Mouse (Mus musculus) heart, embryonic 12.5 days (tissue): ENCODE measurements around the gene Lpin2. TPM values are rescaled to one million over a fixed set of nuclear protein-coding genes. Genes with fewer than 3 reads are reported as not detected.

Source experiments
- ATAC-seq: fragments of 200-750 bp; cut with Nextera tagmentation; 2 replicates; pipeline ENCODE4 v1.8.0; 2017; ENCODE audit warnings: moderate TSS enrichment, moderate library complexity; ENCODE audit not compliant: insufficient number of reproducible peaks, low FRiP score
- H3K27ac ChIP-seq: fragments of 300-500 bp; sonication (generic); 2 replicates; pipeline ENCODE4 v1.5.1; 2016; ENCODE audit warnings: mild to moderate bottlenecking, moderate library complexity; ENCODE audit not compliant: poor library complexity, severe bottlenecking
- H3K27me3 ChIP-seq: fragments of 300-500 bp; sonication (generic); replicated peaks from 2 replicates; pipeline ENCODE4 v1.6.1; 2016; ENCODE audit warnings: mild to moderate bottlenecking, moderate library complexity
- H3K36me3 ChIP-seq: fragments of 300-500 bp; sonication (generic); 2 replicates; pipeline ENCODE4 v1.6.1; 2016; ENCODE audit warnings: mild to moderate bottlenecking, moderate library complexity
- H3K4me1 ChIP-seq: fragments of 300-500 bp; sonication (generic); replicated peaks from 2 replicates; pipeline ENCODE4 v1.6.1; 2016; ENCODE audit warnings: mild to moderate bottlenecking
- H3K4me2 ChIP-seq: fragments of 300-500 bp; sonication (generic); 2 replicates; pipeline ENCODE4 v1.6.1; 2016; ENCODE audit warnings: mild to moderate bottlenecking, moderate library complexity
- H3K4me3 ChIP-seq: fragments of 300-500 bp; sonication (generic); 2 replicates; pipeline ENCODE4 v1.5.1; 2016; ENCODE audit warnings: mild to moderate bottlenecking
- H3K9ac ChIP-seq: fragments of 300-500 bp; sonication (generic); 2 replicates; pipeline ENCODE4 v1.6.1; 2016; ENCODE audit warnings: mild to moderate bottlenecking, moderate library complexity
- H3K9me3 ChIP-seq: fragments of 300-500 bp; sonication (generic); replicated peaks from 2 replicates; pipeline ENCODE4 v1.6.1; 2016; ENCODE audit warnings: mild to moderate bottlenecking, moderate library complexity
- WGBS: fragments of 180-500 bp; shearing (Covaris S2); methylation state at CpG from one replicate; pipeline ENCODE4 v1.1.7; 2016; 5-methylcytosine and 5-hydroxymethylcytosine counted together
- polyA plus RNA-seq: library from polyadenylated mRNA; unstranded; fragments of >200 nt; fragmentation: Nextera tagmentation; extraction: Ambion mirVana; gene quantifications from 2 replicates; pipeline ENCODE4 v1.2.1, GENCODE M21; 2016

Gene Lpin2
- polyA plus RNA-seq, 1 experiment from 2014 or later: 23.8 TPM

- H3K4me2 ChIP-seq: no peak overlapping the region
- no peak overlapping the region for H3K9ac ChIP-seq
- no peaks in the 10 kb centered on the region for H3K36me3 ChIP-seq
- H3K27ac ChIP-seq: no peak overlapping the region
- peaks cover 24% of the 10 kb centered on the region for H3K4me1 ChIP-seq
- ATAC-seq: no peak
- no peaks in the 10 kb centered on the region for H3K9me3 ChIP-seq
- 75% methylated on average over 4 of the region's 4 CpGs for WGBS
- H3K27me3 ChIP-seq: no peaks in the 10 kb centered on the region
- no peak overlapping the region for H3K4me3 ChIP-seq
These were observed 5.0 kb upstream of the Lpin2 start for GRCm38 (mm10) chr17:71177336-71177735.

GRCm38 (mm10) chr17:71177949-71178348, 4.4 kb upstream of the Lpin2 start:
- Histone ChIP-seq H3K4me1 (peaks cover 29% of the 10 kb centered on the region), H3K36me3 (no peaks in the 10 kb centered on the region), H3K9me3 (no peaks in the 10 kb centered on the region), H3K9ac (no peak overlapping the region), H3K4me2 (no peak overlapping the region), H3K4me3 (no peak overlapping the region), H3K27ac (no peak overlapping the region), H3K27me3 (no peaks in the 10 kb centered on the region)
- no peak for ATAC-seq
- WGBS: 45% methylated on average over 2 of the region's 2 CpGs

- 19% methylated on average over 10 of the region's 10 CpGs for WGBS
- 0 out of 2 replicates have a peak overlapping the region, but pooled peaks have one; percentile 0 for H3K27ac ChIP-seq
- H3K4me2 ChIP-seq: peak overlapping the region; percentile 37
- no peak overlapping the region for H3K4me3 ChIP-seq
- H3K27me3 ChIP-seq: no peaks in the 10 kb centered on the region
- H3K9me3 ChIP-seq: no peaks in the 10 kb centered on the region
- H3K4me1 ChIP-seq: peaks cover 29% of the 10 kb centered on the region
- no peaks in the 10 kb centered on the region for H3K36me3 ChIP-seq
- peak overlapping the region; percentile 1; the same call in 1 of the 2 replicates for H3K9ac ChIP-seq
- ATAC-seq: no peak
These were observed 3.7 kb upstream of the Lpin2 start for GRCm38 (mm10) chr17:71178530-71179181.

DNA sequence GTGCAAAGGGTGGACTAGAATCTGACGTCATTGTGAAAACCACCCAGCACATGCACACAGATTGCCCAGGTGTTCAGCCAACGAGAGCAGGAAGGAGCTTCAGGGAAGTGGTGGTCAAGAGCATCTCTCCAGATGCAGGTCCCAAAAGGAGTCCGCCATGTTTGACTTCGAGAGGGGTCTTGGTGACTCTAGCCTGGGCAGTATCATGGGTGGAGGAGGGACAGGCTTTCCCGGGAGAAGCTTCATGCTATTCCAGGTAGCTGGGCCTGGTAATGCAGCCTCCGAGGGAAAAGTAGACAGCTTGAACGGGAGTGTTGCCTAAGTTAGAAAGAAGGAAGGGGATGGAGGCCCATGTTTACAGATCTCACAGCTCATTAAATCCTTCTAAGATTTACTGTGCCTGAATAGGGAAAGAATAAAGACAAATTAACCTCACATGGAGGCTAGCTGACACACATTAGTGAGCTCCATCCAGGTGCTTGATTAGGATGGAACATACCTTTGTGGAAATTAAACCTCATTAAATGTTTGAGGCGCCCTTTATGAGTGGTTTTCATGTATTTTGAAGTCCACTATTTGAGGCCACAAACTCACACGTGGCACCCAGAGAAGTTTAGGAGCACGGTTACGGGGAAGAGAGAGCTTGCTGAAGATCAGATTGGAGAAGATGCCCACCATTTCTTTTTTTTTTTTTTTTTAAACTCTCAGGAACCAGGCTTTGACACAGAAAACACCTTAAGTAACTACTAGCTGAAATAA, 2.6 kb upstream of the Lpin2 start:
- no peak overlapping the region for H3K27ac ChIP-seq
- 81% methylated on average over 11 of the region's 11 CpGs for WGBS
- no peak overlapping the region for H3K9ac ChIP-seq
- H3K4me3 ChIP-seq: no peak overlapping the region
- H3K36me3 ChIP-seq: no peaks in the 10 kb centered on the region
- no peaks in the 10 kb centered on the region for H3K9me3 ChIP-seq
- H3K4me2 ChIP-seq: no peak overlapping the region
- H3K4me1 ChIP-seq: peaks cover 34% of the 10 kb centered on the region
- ATAC-seq: no peak
- no peaks in the 10 kb centered on the region for H3K27me3 ChIP-seq

GRCm38 (mm10) chr17:71180601-71181000, 1.8 kb upstream of the Lpin2 start:
- H3K27me3 ChIP-seq: no peaks in the 10 kb centered on the region
- WGBS: 90% methylated on average over 4 of the region's 4 CpGs

GRCm38 (mm10) chr17:71182871-71183656, 704 bp downstream of the Lpin2 start:
- Histone ChIP-seq H3K9me3 (no peaks in the 10 kb centered on the region), H3K27ac (peak overlapping the region; percentile 95), H3K4me2 (peak overlapping the region; percentile 83), H3K4me3 (peak overlapping the region; percentile 100), H3K27me3 (no peaks in the 10 kb centered on the region), H3K9ac (peak overlapping the region; percentile 99), H3K36me3 (no peaks in the 10 kb centered on the region), H3K4me1 (peaks cover 49% of the 10 kb centered on the region)
- ATAC-seq: peak; percentile 98
- WGBS: under 1% methylated on average over 64 of the region's 71 CpGs

More at GRCm38 (mm10) chr17:71180601-71181000, 1.8 kb upstream of the Lpin2 start:
- Histone ChIP-seq H3K9ac (no peak overlapping the region), H3K4me1 (peaks cover 42% of the 10 kb centered on the region), H3K4me2 (no peak overlapping the region), H3K36me3 (no peaks in the 10 kb centered on the region), H3K27ac (no peak overlapping the region), H3K9me3 (no peaks in the 10 kb centered on the region), H3K4me3 (no peak overlapping the region)
- ATAC-seq: no peak

DNA sequence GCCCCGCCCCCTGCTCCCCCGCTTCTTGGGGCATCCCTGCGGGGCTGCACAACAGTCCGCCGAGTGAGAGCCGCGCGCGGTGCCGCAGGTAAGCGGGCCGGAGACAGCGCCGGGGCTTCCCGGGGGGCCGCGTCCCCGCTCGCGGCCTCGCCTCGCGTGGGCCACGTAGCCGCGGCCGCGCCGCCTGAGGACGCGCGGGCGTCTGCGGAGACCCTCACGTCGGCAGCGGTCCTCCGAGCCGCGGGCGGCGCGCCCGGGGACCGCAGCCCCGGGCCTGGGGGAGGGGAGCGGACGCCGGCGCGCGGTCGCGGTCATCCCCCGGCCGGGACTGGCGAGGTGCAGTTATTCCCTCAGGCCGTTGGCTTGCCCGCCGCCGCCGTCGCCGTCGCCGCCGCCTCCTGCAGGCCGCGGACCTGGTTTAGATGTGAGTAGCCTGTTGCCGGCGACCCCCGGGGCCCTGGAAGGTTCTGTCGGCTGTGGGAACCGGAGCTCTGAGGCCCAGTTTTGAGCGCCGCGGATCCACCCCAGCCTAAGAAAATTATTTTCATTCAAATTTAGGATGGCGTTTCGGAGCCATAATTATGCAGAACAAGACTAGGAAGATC, 1.4 kb downstream of the Lpin2 start:
- no peaks in the 10 kb centered on the region for H3K36me3 ChIP-seq
- no peaks in the 10 kb centered on the region for H3K27me3 ChIP-seq
- peak overlapping the region; percentile 100 for H3K4me3 ChIP-seq
- H3K9me3 ChIP-seq: no peaks in the 10 kb centered on the region
- H3K4me2 ChIP-seq: peak overlapping the region; percentile 83
- WGBS: under 1% methylated on average over 77 of the region's 79 CpGs
- peaks cover 44% of the 10 kb centered on the region for H3K4me1 ChIP-seq
- ATAC-seq: no peak
- peak overlapping the region; percentile 95 for H3K27ac ChIP-seq
- peak overlapping the region; percentile 99 for H3K9ac ChIP-seq

DNA sequence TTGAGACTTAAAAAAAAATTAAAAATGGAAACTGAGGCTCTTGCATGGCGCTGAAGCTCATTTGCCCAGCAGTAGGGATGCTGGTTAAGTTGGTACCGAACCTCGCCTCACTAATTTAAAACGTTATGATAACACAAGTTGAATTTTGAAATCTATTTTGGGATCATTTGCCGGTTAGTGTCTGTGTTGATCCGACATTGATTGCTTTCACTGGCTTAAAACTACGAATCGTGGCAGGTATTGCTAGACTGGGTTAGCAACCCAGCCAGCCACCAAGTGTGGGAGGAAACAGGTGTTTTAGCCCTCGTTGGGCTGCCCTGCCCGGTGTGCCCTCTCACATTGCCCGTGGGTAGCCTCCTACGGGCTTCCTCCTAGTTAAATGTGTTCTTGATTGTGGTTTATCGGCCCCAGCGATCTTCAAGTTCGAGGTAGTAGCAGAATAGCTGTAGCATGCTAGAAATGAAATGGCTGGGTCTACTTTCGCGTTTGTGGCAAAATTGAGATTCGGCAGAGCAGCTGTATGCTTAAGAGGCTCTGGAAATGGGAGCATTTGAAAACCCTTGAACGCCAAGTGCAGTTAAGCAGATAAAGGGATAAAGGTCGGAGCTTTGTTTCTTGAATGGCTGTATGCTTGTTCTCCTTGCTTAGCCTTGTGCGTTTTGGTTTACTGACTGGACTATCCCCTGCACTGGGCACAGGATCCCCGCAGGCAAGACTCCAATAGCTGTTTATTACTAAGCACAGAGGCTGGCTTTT, 2.2 kb downstream of the Lpin2 start:
- H3K4me1 ChIP-seq: peaks cover 39% of the 10 kb centered on the region
- H3K27me3 ChIP-seq: no peaks in the 10 kb centered on the region
- peak overlapping the region; percentile 99 for H3K9ac ChIP-seq
- no peak overlapping the region for H3K27ac ChIP-seq
- no peaks in the 10 kb centered on the region for H3K9me3 ChIP-seq
- H3K4me2 ChIP-seq: peak overlapping the region; percentile 83
- H3K4me3 ChIP-seq: peak overlapping the region; percentile 100
- H3K36me3 ChIP-seq: no peaks in the 10 kb centered on the region
- 14% methylated on average over 22 of the region's 22 CpGs for whole genome bisulfite sequencing
- no peak for ATAC-seq

DNA sequence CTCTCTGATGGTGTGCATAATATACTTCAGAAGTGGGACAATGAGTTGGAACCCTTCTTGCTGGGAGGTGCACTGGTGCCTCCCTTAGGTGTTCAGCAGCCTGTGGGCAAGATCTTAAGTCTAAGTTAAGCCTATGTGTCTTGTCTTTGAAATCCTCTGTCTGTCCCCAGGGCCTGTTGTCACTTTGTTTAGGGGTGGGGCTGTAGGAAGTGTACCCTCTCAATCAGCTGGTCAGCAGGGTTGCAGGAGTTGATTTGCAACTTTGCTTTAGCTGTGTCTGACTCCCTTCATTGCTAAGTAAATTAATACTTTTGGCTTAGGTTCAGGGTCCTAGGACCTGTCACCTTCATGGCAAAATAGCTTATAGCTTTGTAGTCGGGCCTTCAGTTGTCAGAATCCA, 3.0 kb downstream of the Lpin2 start:
- ATAC-seq: no peak
- H3K27me3 ChIP-seq: no peaks in the 10 kb centered on the region
- no peak overlapping the region for H3K27ac ChIP-seq
- H3K4me3 ChIP-seq: peak overlapping the region; percentile 100; the same call in 1 of the 2 replicates
- H3K9ac ChIP-seq: no peak overlapping the region
- H3K9me3 ChIP-seq: no peaks in the 10 kb centered on the region
- H3K4me2 ChIP-seq: peak overlapping the region; percentile 83
- H3K4me1 ChIP-seq: peaks cover 45% of the 10 kb centered on the region
- no peaks in the 10 kb centered on the region for H3K36me3 ChIP-seq
- 73% methylated on average over 1 of the region's 1 CpGs for WGBS

- WGBS: 82% methylated on average over 7 of the region's 7 CpGs
- Histone ChIP-seq H3K4me1 (peaks cover 43% of the 10 kb centered on the region), H3K36me3 (no peaks in the 10 kb centered on the region), H3K27me3 (no peaks in the 10 kb centered on the region), H3K4me2 (no peak overlapping the region), H3K9me3 (0 out of 2 replicates have a peak, but pooled peaks cover 2% of the 10 kb centered on the region), H3K27ac (no peak overlapping the region), H3K9ac (no peak overlapping the region), H3K4me3 (no peak overlapping the region)
- ATAC-seq: no peak
These were observed 8.2 kb downstream of the Lpin2 start for GRCm38 (mm10) chr17:71190589-71190988.
